Mouse (Mus musculus) neural tube, embryonic 11.5 days (tissue): ENCODE measurements around the gene Kcnj9. TPM values are rescaled to one million over a fixed set of nuclear protein-coding genes. Genes with fewer than 3 reads are reported as not detected.

Experiments
- ATAC-seq: fragments of 200-750 bp; cut with Nextera tagmentation; 2 replicates; pipeline ENCODE4 v1.8.0; 2017; ENCODE audit warnings: moderate number of reproducible peaks, mild to moderate bottlenecking, moderate TSS enrichment, moderate library complexity; ENCODE audit not compliant: insufficient read depth, low FRiP score, low TSS enrichment
- DNase-seq: peaks from one replicate; pipeline ENCODE4 v3.0.0-alpha.2; 2015; ENCODE audit warnings: low spot score
- H3K27ac ChIP-seq: fragments of 300-500 bp; sonication (generic); 2 replicates; pipeline ENCODE4 v1.5.1; 2014; ENCODE audit warnings: low read depth, mild to moderate bottlenecking, low read length
- H3K27me3 ChIP-seq: fragments of 300-500 bp; sonication (generic); 2 replicates; pipeline ENCODE4 v1.6.1; 2014; ENCODE audit warnings: mild to moderate bottlenecking, low read length, mixed read lengths; ENCODE audit not compliant: control insufficient read depth, insufficient read depth
- H3K36me3 ChIP-seq: fragments of 300-500 bp; sonication (generic); 2 replicates; pipeline ENCODE4 v1.6.1; 2014; ENCODE audit warnings: mild to moderate bottlenecking, low read length, moderate library complexity, mixed read lengths; ENCODE audit not compliant: control insufficient read depth, insufficient read depth
- H3K4me1 ChIP-seq: fragments of 300-500 bp; sonication (generic); 2 replicates; pipeline ENCODE4 v1.6.1; 2014; ENCODE audit warnings: low read length, mixed read lengths; ENCODE audit not compliant: control insufficient read depth, insufficient read depth
- H3K4me2 ChIP-seq: fragments of 300-500 bp; sonication (generic); 2 replicates; pipeline ENCODE4 v1.6.1; 2014; ENCODE audit warnings: low read depth, mild to moderate bottlenecking, moderate library complexity
- H3K4me3 ChIP-seq: fragments of 300-500 bp; sonication (generic); 2 replicates; pipeline ENCODE4 v1.5.1; 2014; ENCODE audit warnings: low read depth, low read length
- H3K9ac ChIP-seq: fragments of 300-500 bp; sonication (generic); 2 replicates; pipeline ENCODE4 v1.6.1; 2014; ENCODE audit warnings: mild to moderate bottlenecking, low read length
- H3K9me3 ChIP-seq: fragments of 300-500 bp; sonication (generic); 2 replicates; pipeline ENCODE4 v1.6.1; 2016; ENCODE audit warnings: low read length; ENCODE audit not compliant: control insufficient read depth
- WGBS: fragments of 180-500 bp; shearing (Covaris S2); extraction: QIAGEN DNeasy Blood & Tissue Kit; methylation state at CpG from one replicate; pipeline ENCODE4 v1.1.7; 2014; 5-methylcytosine and 5-hydroxymethylcytosine counted together
- polyA plus RNA-seq: library from polyadenylated mRNA; unstranded; fragments of >200 nt; fragmentation: Nextera tagmentation; extraction: Ambion mirVana; gene quantifications from 2 replicates; pipeline ENCODE4 v1.2.1, GENCODE M21; 2014

Gene Kcnj9
- polyA plus RNA-seq, 1 experiment from 2014 or later, result 0.84 TPM

DNA sequence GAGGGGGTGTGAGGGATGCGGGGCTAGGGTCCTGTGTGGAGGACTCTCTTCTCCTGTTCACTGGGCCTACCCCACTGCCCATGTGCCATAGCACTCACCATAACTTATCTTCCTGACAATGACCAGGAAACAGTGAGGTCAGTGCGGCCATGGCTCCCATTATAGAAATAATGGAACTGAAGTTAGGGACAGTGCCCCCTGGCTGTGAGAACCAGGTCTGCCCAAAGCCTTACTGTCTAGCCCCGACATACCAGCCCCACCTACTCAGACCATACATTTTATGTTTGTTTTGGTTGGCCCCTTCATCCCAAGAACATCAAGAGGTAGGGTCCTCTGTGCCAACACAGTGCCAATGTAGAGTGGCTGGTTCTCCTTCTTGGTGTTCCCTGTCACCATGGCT is 23.5 kb downstream of the Kcnj9 start:
- WGBS, result 70% methylated on average over 3 of the region's 3 CpGs
- no peak overlapping the region for H3K4me2 ChIP-seq
- DNase-seq (no peak), ATAC-seq (no peak)
- H3K27me3 ChIP-seq, result no peaks in the 10 kb centered on the region
- H3K36me3 ChIP-seq, result no peaks in the 10 kb centered on the region
- H3K9me3 ChIP-seq, result no peaks in the 10 kb centered on the region
- H3K9ac ChIP-seq, result no peak overlapping the region
- peaks cover 18% of the 10 kb centered on the region for H3K4me1 ChIP-seq
- no peak overlapping the region for H3K4me3 ChIP-seq
- no peak overlapping the region for H3K27ac ChIP-seq

GRCm38 (mm10) chr1:172305153-172305552 is 24.0 kb downstream of the Kcnj9 start:
- no peaks in the 10 kb centered on the region for H3K9me3 ChIP-seq
- WGBS, result 89% methylated on average over 2 of the region's 2 CpGs
- no peaks in the 10 kb centered on the region for H3K27me3 ChIP-seq
- H3K4me1 ChIP-seq, result peaks cover 18% of the 10 kb centered on the region
- no peak overlapping the region for H3K4me2 ChIP-seq
- H3K4me3 ChIP-seq, result no peak overlapping the region
- no peak overlapping the region for H3K27ac ChIP-seq
- H3K36me3 ChIP-seq, result no peaks in the 10 kb centered on the region
- ATAC-seq (no peak), DNase-seq (no peak)
- no peak overlapping the region for H3K9ac ChIP-seq

DNA sequence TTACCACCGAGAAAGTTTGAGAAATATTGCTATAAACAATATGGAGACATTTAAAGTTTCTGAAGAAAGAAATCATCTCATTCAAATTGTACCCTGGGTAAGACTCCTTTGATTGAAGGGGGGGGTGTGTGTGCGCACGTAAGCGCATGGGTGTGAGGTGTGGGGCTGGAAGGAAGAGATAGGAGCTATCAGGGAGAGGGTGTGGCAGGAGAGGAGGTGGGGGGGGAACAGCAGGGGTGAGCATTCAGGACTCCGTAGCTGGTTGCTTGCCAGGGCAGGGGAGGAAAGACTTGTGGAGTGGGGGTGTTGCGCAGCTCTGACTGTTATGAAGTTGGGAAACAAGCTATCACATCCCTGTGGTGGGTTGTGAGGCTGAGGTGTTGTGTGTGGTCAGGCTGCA is 24.7 kb downstream of the Kcnj9 start:
- Histone ChIP-seq H3K27me3 (no peaks in the 10 kb centered on the region), H3K4me2 (no peak overlapping the region), H3K27ac (no peak overlapping the region), H3K36me3 (no peaks in the 10 kb centered on the region), H3K4me1 (peaks cover 15% of the 10 kb centered on the region), H3K4me3 (no peak overlapping the region), H3K9ac (no peak overlapping the region), H3K9me3 (no peaks in the 10 kb centered on the region)
- WGBS, result 83% methylated on average over 6 of the region's 6 CpGs
- DNase-seq, result no peak
- ATAC-seq, result no peak

DNA sequence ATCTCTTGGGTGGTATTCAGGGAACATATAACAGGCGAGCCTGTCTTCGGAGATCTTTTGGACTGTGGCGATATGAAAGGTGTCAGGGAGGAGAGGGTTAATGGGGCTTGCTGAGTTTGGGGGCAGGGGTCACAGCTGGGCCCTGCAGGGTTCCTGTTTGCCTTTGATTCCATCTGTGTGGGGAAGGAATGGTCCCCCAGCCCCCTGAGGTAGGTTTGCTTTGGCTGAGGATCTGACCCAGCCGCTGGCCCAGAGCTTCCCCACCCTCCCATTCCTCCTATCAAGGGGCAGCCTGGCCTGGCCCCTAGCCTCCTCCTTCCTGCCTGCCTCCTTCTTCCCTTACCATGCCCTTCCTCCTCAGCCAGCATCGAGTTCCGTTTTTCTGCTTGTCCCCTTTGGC is 26.3 kb downstream of the Kcnj9 start:
- peak; percentile 61 for DNase-seq
- Histone ChIP-seq H3K9me3 (no peaks in the 10 kb centered on the region), H3K27me3 (no peaks in the 10 kb centered on the region), H3K4me2 (no peak overlapping the region), H3K4me3 (no peak overlapping the region), H3K9ac (no peak overlapping the region), H3K36me3 (no peaks in the 10 kb centered on the region), H3K27ac (no peak overlapping the region), H3K4me1 (peaks cover 16% of the 10 kb centered on the region)
- WGBS, result 9% methylated on average over 6 of the region's 6 CpGs
- no peak for ATAC-seq

- DNase-seq (no peak), ATAC-seq (no peak)
- Histone ChIP-seq H3K4me1 (peaks cover 18% of the 10 kb centered on the region), H3K4me2 (no peak overlapping the region), H3K27me3 (no peaks in the 10 kb centered on the region), H3K9me3 (no peaks in the 10 kb centered on the region), H3K4me3 (no peak overlapping the region), H3K36me3 (no peaks in the 10 kb centered on the region), H3K27ac (no peak overlapping the region), H3K9ac (no peak overlapping the region)
- WGBS, result 55% methylated on average over 3 of the region's 3 CpGs
Observed at GRCm38 (mm10) chr1:172302311-172302710, 26.8 kb downstream of the Kcnj9 start.

DNA sequence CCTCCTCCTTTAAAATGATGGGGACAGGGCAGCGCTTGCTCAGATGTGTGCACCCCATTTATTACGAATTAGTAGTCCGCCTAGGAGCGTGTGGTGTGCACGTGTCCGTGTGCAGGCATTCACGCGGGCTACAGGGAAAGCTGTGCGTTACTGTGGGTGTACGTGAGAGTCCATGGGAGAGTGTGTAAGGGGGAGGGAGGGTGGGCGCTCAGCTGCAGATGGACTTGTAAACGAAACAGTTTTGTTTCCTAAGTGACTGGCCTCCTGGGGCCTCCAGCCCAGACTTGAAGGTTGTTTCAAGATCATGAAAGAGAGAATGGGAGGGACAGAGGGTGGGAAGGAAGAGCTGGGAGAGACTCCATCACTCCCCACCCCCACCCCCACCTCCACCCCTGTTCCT is 27.9 kb downstream of the Kcnj9 start:
- H3K4me1 ChIP-seq, result peaks cover 18% of the 10 kb centered on the region
- no peak overlapping the region for H3K27ac ChIP-seq
- WGBS, result 23% methylated on average over 12 of the region's 12 CpGs
- H3K4me2 ChIP-seq, result no peak overlapping the region
- no peaks in the 10 kb centered on the region for H3K36me3 ChIP-seq
- H3K9ac ChIP-seq, result no peak overlapping the region
- H3K9me3 ChIP-seq, result no peaks in the 10 kb centered on the region
- ATAC-seq, result 0 out of 2 replicates have a peak, but pooled peaks have one; percentile 22
- H3K27me3 ChIP-seq, result no peaks in the 10 kb centered on the region
- no peak for DNase-seq
- H3K4me3 ChIP-seq, result no peak overlapping the region

DNA sequence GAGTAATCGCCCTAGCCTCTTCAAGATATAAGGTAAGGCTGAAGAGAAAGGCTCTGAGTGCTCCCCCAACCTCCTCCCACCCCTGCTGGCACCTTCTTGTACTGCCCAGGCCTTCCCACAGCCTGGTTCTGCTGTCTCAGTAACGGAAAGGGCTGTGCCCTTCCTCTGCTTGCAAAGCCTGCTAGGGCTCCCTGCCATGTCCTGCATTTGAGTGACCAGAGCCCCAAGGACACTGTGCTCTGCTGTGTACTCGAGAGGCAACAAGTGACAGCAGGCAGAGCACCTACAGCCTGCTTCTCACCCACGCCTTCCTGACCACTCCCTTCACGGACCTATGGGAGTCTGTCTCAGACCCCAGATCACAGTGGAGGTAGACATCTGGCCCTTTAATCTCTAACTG is 28.9 kb downstream of the Kcnj9 start:
- DNase-seq (no peak), ATAC-seq (no peak)
- H3K9me3 ChIP-seq, result no peaks in the 10 kb centered on the region
- no peaks in the 10 kb centered on the region for H3K36me3 ChIP-seq
- 65% methylated on average over 5 of the region's 5 CpGs for WGBS
- no peak overlapping the region for H3K9ac ChIP-seq
- peaks cover 18% of the 10 kb centered on the region for H3K4me1 ChIP-seq
- H3K4me3 ChIP-seq, result no peak overlapping the region
- H3K27me3 ChIP-seq, result no peaks in the 10 kb centered on the region
- H3K4me2 ChIP-seq, result no peak overlapping the region
- no peak overlapping the region for H3K27ac ChIP-seq

DNA sequence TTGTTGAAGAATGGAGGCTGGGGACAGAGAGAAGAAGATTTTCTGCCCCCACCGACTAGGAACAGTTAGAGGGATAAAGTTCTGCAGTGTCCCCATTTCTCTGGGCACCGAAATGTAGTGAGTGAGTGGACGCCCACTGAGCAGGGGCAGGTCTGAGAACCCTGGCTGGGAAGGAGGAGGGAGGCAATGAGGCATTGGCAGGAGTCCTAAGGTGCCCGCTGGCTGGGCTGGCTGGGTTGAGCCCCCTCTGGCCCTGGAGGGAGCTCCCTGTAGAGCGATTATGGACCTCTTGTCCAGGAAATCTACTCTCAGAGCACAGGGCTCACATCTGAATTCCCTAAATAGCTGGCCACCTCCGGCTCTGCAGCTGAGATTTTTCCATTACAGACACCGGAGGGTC is 29.6 kb downstream of the Kcnj9 start:
- no peak overlapping the region for H3K27ac ChIP-seq
- 62% methylated on average over 7 of the region's 7 CpGs for WGBS
- no peak overlapping the region for H3K4me2 ChIP-seq
- no peaks in the 10 kb centered on the region for H3K36me3 ChIP-seq
- H3K9ac ChIP-seq, result no peak overlapping the region
- no peaks in the 10 kb centered on the region for H3K9me3 ChIP-seq
- ATAC-seq (no peak), DNase-seq (no peak)
- H3K4me1 ChIP-seq, result peaks cover 18% of the 10 kb centered on the region
- H3K4me3 ChIP-seq, result no peak overlapping the region
- no peaks in the 10 kb centered on the region for H3K27me3 ChIP-seq

DNA sequence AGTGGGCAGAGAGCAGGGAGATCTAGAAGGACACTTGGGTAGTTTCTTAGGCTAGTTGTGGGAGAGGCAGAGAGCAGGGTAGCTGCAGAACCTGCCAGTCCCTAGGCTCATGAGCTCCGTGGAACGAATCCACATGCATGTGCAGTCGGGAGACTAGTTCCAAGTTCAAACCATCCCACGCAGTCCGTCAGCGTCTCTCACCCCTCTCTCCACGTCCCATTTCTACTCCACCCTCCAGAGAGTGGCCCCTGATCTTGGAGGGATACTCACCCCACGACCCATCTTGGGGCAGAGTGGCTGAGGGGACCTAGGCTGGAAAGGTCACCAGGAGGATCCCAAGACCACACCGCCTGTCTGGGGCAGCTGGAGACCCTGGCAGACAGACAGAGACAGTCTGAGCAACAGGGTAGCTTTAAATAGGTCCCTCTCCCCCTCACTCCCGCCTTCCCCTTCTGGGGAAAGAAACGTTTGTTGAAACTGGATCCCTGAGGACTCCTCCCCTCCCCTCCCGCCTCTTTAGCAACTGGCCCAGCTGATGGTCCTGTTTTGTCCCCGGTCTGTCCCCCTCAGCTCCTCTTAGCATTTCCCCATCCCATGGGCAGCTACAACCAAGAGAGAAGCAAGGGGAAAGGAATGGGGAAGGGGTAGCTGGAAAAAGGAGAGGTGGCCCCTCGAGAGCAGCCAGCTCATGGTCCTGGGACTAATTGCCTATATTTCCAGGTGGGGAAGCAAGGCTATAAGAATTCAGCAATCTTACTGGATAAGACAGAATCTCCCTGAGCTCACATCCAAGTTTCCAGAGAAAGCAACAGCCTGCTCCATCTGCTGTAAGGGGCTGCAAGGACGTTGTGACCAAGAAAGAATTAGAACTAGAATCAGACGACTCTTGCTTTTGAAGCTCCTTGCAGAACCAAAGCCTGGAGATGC is 31.2 kb downstream of the Kcnj9 start, which contains the start of gene Atp1a2:
Gene Atp1a2 (minus strand): TSS at position 454 of the 927 bp plus-strand sequence.
- no peaks in the 10 kb centered on the region for H3K36me3 ChIP-seq
- DNase-seq (peak; percentile 43), ATAC-seq (no peak)
- peaks cover 14% of the 10 kb centered on the region for H3K4me1 ChIP-seq
- WGBS, result 15% methylated on average over 16 of the region's 16 CpGs
- H3K27me3 ChIP-seq, result no peaks in the 10 kb centered on the region
- no peak within 1 kb of the TSS for H3K9ac ChIP-seq
- H3K27ac ChIP-seq, result peak within 1 kb of the TSS; percentile 30; the same call in 1 of the 2 replicates
- H3K4me2 ChIP-seq, result peak within 1 kb of the TSS; percentile 14
- H3K4me3 ChIP-seq, result 0 out of 2 replicates have a peak within 1 kb of the TSS, but pooled peaks have one; percentile 16
- no peaks in the 10 kb centered on the region for H3K9me3 ChIP-seq
